Mouse (Mus musculus) G1E (cell line): ENCODE results near the gene Hook2. TPM values are rescaled to one million over a fixed set of nuclear protein-coding genes. Genes with fewer than 3 reads are reported as not detected.

Source experiments
- ATAC-seq: 2 replicates; pipeline ENCODE4 v1.8.0; 2016; ENCODE audit warnings: mild to moderate bottlenecking; ENCODE audit not compliant: insufficient number of reproducible peaks, poor library complexity, low FRiP score, severe bottlenecking; ENCODE audit errors: extremely low read depth
- DNase-seq: peaks from one replicate; pipeline ENCODE4 v3.0.0; 2012; ENCODE audit warnings: low spot score
- H3K27me3 ChIP-seq: 2 replicates; pipeline ENCODE4 v1.6.1; 2012; ENCODE audit warnings: mild to moderate bottlenecking, low read length, inconsistent platforms; ENCODE audit not compliant: insufficient read depth
- H3K36me3 ChIP-seq: replicated peaks from 2 replicates; pipeline ENCODE3; 2012; ENCODE audit warnings: mild to moderate bottlenecking, inconsistent platforms
- H3K4me1 ChIP-seq: 2 replicates; pipeline ENCODE4 v1.6.1; 2012; ENCODE audit warnings: low read depth, low read length, inconsistent platforms, mixed read lengths; ENCODE audit not compliant: insufficient read depth
- H3K4me3 ChIP-seq: 2 replicates; pipeline ENCODE4 v1.5.1; 2012; ENCODE audit warnings: low read depth, mild to moderate bottlenecking, inconsistent platforms, low read length, moderate library complexity, mixed read lengths
- H3K9me3 ChIP-seq: replicated peaks from 2 replicates; pipeline ENCODE4 v1.6.1; 2012; ENCODE audit warnings: inconsistent platforms
- CTCF ChIP-seq: IDR thresholded peaks from 2 replicates; pipeline ENCODE4 v1.5.1; 2012; ENCODE audit warnings: low read depth, low read length, inconsistent platforms, mixed read lengths
- GATA1 ChIP-seq: IDR thresholded peaks from 2 replicates; pipeline ENCODE4 v1.6.1; 2012; ENCODE audit warnings: borderline replicate concordance, low read length, inconsistent platforms, mixed read lengths
- GATA2 ChIP-seq: IDR thresholded peaks from 2 replicates; pipeline ENCODE4 v1.6.1; 2012; ENCODE audit warnings: low read depth, low read length, inconsistent platforms, borderline replicate concordance
- POLR2AphosphoS5 ChIP-seq: IDR thresholded peaks from 2 replicates; pipeline ENCODE4 v1.6.1; 2012; ENCODE audit warnings: low read depth, low read length, inconsistent platforms; ENCODE audit not compliant: insufficient replicate concordance
- TAL1 ChIP-seq: conservative IDR thresholded peaks from 2 replicates; pipeline ENCODE4 v1.6.1; 2012; ENCODE audit warnings: low read depth, low read length, inconsistent platforms, mixed read lengths
- polyA plus RNA-seq: library from polyadenylated mRNA; stranded (reverse); fragments of >175 nt; gene quantifications from 2 replicates; pipeline ENCODE4 v1.2.3, GENCODE M21; 2012
- total RNA-seq, 2 experiments: library from RNA; stranded (forward) in 1 of 2; stranded (reverse) in 1 of 2; fragments of 200-1000 nt in 1 of 2; fragments of >200 nt in 1 of 2; fragmentation: Nextera tagmentation in 1 of 2; gene quantifications; 2 replicates each; pipeline ENCODE4 v1.2.3; 2014 to 2017

The Hook2 gene
- total and polyA plus RNA-seq, 3 experiments = 3.4 to 12.2 (median 8.2) TPM

GRCm38 (mm10) chr8:85037681-85038531 lies 47.5 kb downstream of the Hook2 start:
- ATAC-seq (no peak), DNase-seq (peak; percentile 64)
- peak overlapping the region; percentile 90 for H3K4me3 ChIP-seq
- H3K36me3 ChIP-seq = peaks cover 61% of the 10 kb centered on the region
- H3K4me1 ChIP-seq = peaks cover 59% of the 10 kb centered on the region
- H3K9me3 ChIP-seq = no peaks in the 10 kb centered on the region
- TF ChIP-seq TAL1 = no peak
- TF ChIP-seq POLR2AphosphoS5 = no peak; the same call in 1 of the 2 replicates
- TF ChIP-seq GATA1 = no peak
- no peak for TF ChIP-seq CTCF
- TF ChIP-seq GATA2 = no peak
- H3K27me3 ChIP-seq = no peaks in the 10 kb centered on the region

- ATAC-seq (no peak), DNase-seq (no peak)
- H3K4me3 ChIP-seq = no peak overlapping the region
These were observed 53.2 kb downstream of the Hook2 start for GRCm38 (mm10) chr8:85043619-85044018.

More at GRCm38 (mm10) chr8:85043619-85044018, 53.2 kb downstream of the Hook2 start:
- TF ChIP-seq TAL1 = no peak
- no peak for TF ChIP-seq POLR2AphosphoS5
- TF ChIP-seq CTCF = no peak
- TF ChIP-seq GATA2 = no peak
- no peak for TF ChIP-seq GATA1
- H3K9me3 ChIP-seq = no peaks in the 10 kb centered on the region
- no peaks in the 10 kb centered on the region for H3K27me3 ChIP-seq
- peaks cover 69% of the 10 kb centered on the region for H3K4me1 ChIP-seq
- peaks cover 94% of the 10 kb centered on the region for H3K36me3 ChIP-seq

Other genes with a start within 250 kb of the Hook2 start
Only the 20 nearest of the 29 such genes appear.
- 370 and 371 TPM in 2 replicates for gene Syce2, start 118.5 kb upstream of the Hook2 start, total RNA-seq (2014; fragmentation: Nextera tagmentation)
- 319 and 358 TPM in 2 replicates for gene Syce2, start 118.5 kb upstream of the Hook2 start, total RNA-seq (2017)
- 261 and 336 TPM in 2 replicates for gene Syce2, start 118.5 kb upstream of the Hook2 start, polyA plus RNA-seq
- 17.7 and 26.6 TPM in 2 replicates for gene Gcdh, start 96.7 kb upstream of the Hook2 start, total RNA-seq (2014; fragmentation: Nextera tagmentation)
- 35.2 and 45.8 TPM in 2 replicates for gene Gcdh, start 96.7 kb upstream of the Hook2 start, total RNA-seq (2017)
- 66.4 and 69.8 TPM in 2 replicates for gene Gcdh, start 96.7 kb upstream of the Hook2 start, polyA plus RNA-seq
- 69.9 and 75.0 TPM in 2 replicates for gene Klf1, start 88.7 kb upstream of the Hook2 start, total RNA-seq (2014; fragmentation: Nextera tagmentation)
- gene Klf1, start 88.7 kb upstream of the Hook2 start, total RNA-seq (2017) = 51.5 and 56.1 TPM in 2 replicates
- 193 and 253 TPM in 2 replicates for gene Klf1, start 88.7 kb upstream of the Hook2 start, polyA plus RNA-seq
- 116 and 118 TPM in 2 replicates for gene Dnase2a, start 82.0 kb upstream of the Hook2 start, total RNA-seq (2014; fragmentation: Nextera tagmentation)
- gene Dnase2a, start 82.0 kb upstream of the Hook2 start, total RNA-seq (2017) = 147 and 170 TPM in 2 replicates
- 40.2 and 75.0 TPM in 2 replicates for gene Dnase2a, start 82.0 kb upstream of the Hook2 start, polyA plus RNA-seq
- not detected in 2 replicates for gene Mast1, start 53.2 kb upstream of the Hook2 start, total RNA-seq (2014; fragmentation: Nextera tagmentation)
- 0.23 and 0.27 TPM in 2 replicates for gene Mast1, start 53.2 kb upstream of the Hook2 start, total RNA-seq (2017)
- 0.16 and 0.25 TPM in 2 replicates for gene Mast1, start 53.2 kb upstream of the Hook2 start, polyA plus RNA-seq
- not detected in 2 replicates for gene Rtbdn, start 43.6 kb upstream of the Hook2 start, total RNA-seq (2014; fragmentation: Nextera tagmentation)
- 0.11 and 0.12 TPM in 2 replicates for gene Rtbdn, start 43.6 kb upstream of the Hook2 start, total RNA-seq (2017)
- gene Rtbdn, start 43.6 kb upstream of the Hook2 start, polyA plus RNA-seq = not detected in 2 replicates
- not detected in 2 replicates for gene Gm49661, start 21.2 kb upstream of the Hook2 start, total RNA-seq (2014; fragmentation: Nextera tagmentation)
- gene Gm49661, start 21.2 kb upstream of the Hook2 start, total RNA-seq (2017) = not detected in 2 replicates
- not detected in 2 replicates for gene Gm49661, start 21.2 kb upstream of the Hook2 start, polyA plus RNA-seq
- gene Prdx2, start 21.0 kb upstream of the Hook2 start, total RNA-seq (2014; fragmentation: Nextera tagmentation) = 134 and 185 TPM in 2 replicates
- gene Prdx2, start 21.0 kb upstream of the Hook2 start, total RNA-seq (2017) = 299 and 388 TPM in 2 replicates
- gene Prdx2, start 21.0 kb upstream of the Hook2 start, polyA plus RNA-seq = 19.6 and 86.4 TPM in 2 replicates
- gene Rnaseh2a, start 20.8 kb upstream of the Hook2 start, total RNA-seq (2014; fragmentation: Nextera tagmentation) = 162 and 174 TPM in 2 replicates
- gene Rnaseh2a, start 20.8 kb upstream of the Hook2 start, total RNA-seq (2017) = 94.1 and 132 TPM in 2 replicates
- 477 and 636 TPM in 2 replicates for gene Rnaseh2a, start 20.8 kb upstream of the Hook2 start, polyA plus RNA-seq
- gene Junb, start 11.9 kb upstream of the Hook2 start, total RNA-seq (2014; fragmentation: Nextera tagmentation) = 25.6 and 38.5 TPM in 2 replicates
- 23.8 and 33.6 TPM in 2 replicates for gene Junb, start 11.9 kb upstream of the Hook2 start, total RNA-seq (2017)
- gene Junb, start 11.9 kb upstream of the Hook2 start, polyA plus RNA-seq = 66.8 and 78.5 TPM in 2 replicates
- not detected in 2 replicates for gene Best2, start 23.9 kb downstream of the Hook2 start, total RNA-seq (2014; fragmentation: Nextera tagmentation)
- gene Best2, start 23.9 kb downstream of the Hook2 start, total RNA-seq (2017) = 0.12 TPM in 1 of 2 replicates, not detected in the other
- gene Best2, start 23.9 kb downstream of the Hook2 start, polyA plus RNA-seq = not detected in 2 replicates
- 83.6 and 104 TPM in 2 replicates for gene Asna1, start 34.7 kb downstream of the Hook2 start, total RNA-seq (2014; fragmentation: Nextera tagmentation)
- gene Asna1, start 34.7 kb downstream of the Hook2 start, total RNA-seq (2017) = 110 and 139 TPM in 2 replicates
- gene Asna1, start 34.7 kb downstream of the Hook2 start, polyA plus RNA-seq = 103 and 136 TPM in 2 replicates
- 61.3 and 64.2 TPM in 2 replicates for gene Trir, start 36.2 kb downstream of the Hook2 start, total RNA-seq (2014; fragmentation: Nextera tagmentation)
- gene Trir, start 36.2 kb downstream of the Hook2 start, total RNA-seq (2017) = 151 and 196 TPM in 2 replicates
- gene Trir, start 36.2 kb downstream of the Hook2 start, polyA plus RNA-seq = 263 and 317 TPM in 2 replicates
- 83.8 and 92.5 TPM in 2 replicates for gene Tnpo2, start 46.3 kb downstream of the Hook2 start, total RNA-seq (2014; fragmentation: Nextera tagmentation)
- 38.9 and 52.8 TPM in 2 replicates for gene Tnpo2, start 46.3 kb downstream of the Hook2 start, total RNA-seq (2017)
- gene Tnpo2, start 46.3 kb downstream of the Hook2 start, polyA plus RNA-seq = 20.0 and 26.5 TPM in 2 replicates
- gene Fbxw9, start 69.5 kb downstream of the Hook2 start, total RNA-seq (2014; fragmentation: Nextera tagmentation) = 10.4 and 17.0 TPM in 2 replicates
- gene Fbxw9, start 69.5 kb downstream of the Hook2 start, total RNA-seq (2017) = 15.9 and 16.1 TPM in 2 replicates
- 33.7 and 34.7 TPM in 2 replicates for gene Fbxw9, start 69.5 kb downstream of the Hook2 start, polyA plus RNA-seq
- gene Gm5741, start 77.4 kb downstream of the Hook2 start, total RNA-seq (2014; fragmentation: Nextera tagmentation) = not detected in 2 replicates
- gene Gm5741, start 77.4 kb downstream of the Hook2 start, total RNA-seq (2017) = 0.99 and 1.0 TPM in 2 replicates
- 0.89 and 1.8 TPM in 2 replicates for gene Gm5741, start 77.4 kb downstream of the Hook2 start, polyA plus RNA-seq
- 42.9 and 58.5 TPM in 2 replicates for gene Dhps, start 81.2 kb downstream of the Hook2 start, total RNA-seq (2014; fragmentation: Nextera tagmentation)
- gene Dhps, start 81.2 kb downstream of the Hook2 start, total RNA-seq (2017) = 33.9 and 36.2 TPM in 2 replicates
- gene Dhps, start 81.2 kb downstream of the Hook2 start, polyA plus RNA-seq = 27.3 and 41.7 TPM in 2 replicates
- gene Wdr83os, start 90.1 kb downstream of the Hook2 start, total RNA-seq (2014; fragmentation: Nextera tagmentation) = 79.0 and 99.0 TPM in 2 replicates
- gene Wdr83os, start 90.1 kb downstream of the Hook2 start, total RNA-seq (2017) = 22.0 and 29.4 TPM in 2 replicates
- gene Wdr83os, start 90.1 kb downstream of the Hook2 start, polyA plus RNA-seq = 5.0 and 11.7 TPM in 2 replicates
- gene Wdr83, start 90.7 kb downstream of the Hook2 start, total RNA-seq (2014; fragmentation: Nextera tagmentation) = 22.4 and 23.8 TPM in 2 replicates
- gene Wdr83, start 90.7 kb downstream of the Hook2 start, total RNA-seq (2017) = 27.2 and 28.4 TPM in 2 replicates
- gene Wdr83, start 90.7 kb downstream of the Hook2 start, polyA plus RNA-seq = 24.2 and 38.9 TPM in 2 replicates
- 91.8 and 105 TPM in 2 replicates for gene Man2b1, start 92.7 kb downstream of the Hook2 start, total RNA-seq (2014; fragmentation: Nextera tagmentation)
- 87.7 and 88.0 TPM in 2 replicates for gene Man2b1, start 92.7 kb downstream of the Hook2 start, total RNA-seq (2017)
- 12.4 and 19.3 TPM in 2 replicates for gene Man2b1, start 92.7 kb downstream of the Hook2 start, polyA plus RNA-seq